Mouse (Mus musculus): ENCODE results near the gene Fbxo46.

- TF ChIP-seq POLR2A (IDR thresholded peaks at IDR 0.05; ENCODE audit: extremely low read depth, insufficient read depth, low read length), result no peak
- no peak for TF ChIP-seq CTCF (IDR thresholded peaks at IDR 0.05; ENCODE audit: low read depth, low read length)
These were observed 10.1 kb upstream of the Fbxo46 start for GRCm38 (mm10) chr7:19109565-19109964.
